Mouse (Mus musculus) limb, embryonic 14.5 days (tissue): Measurements from ENCODE around the gene Mus81. TPM values are rescaled to one million over a fixed set of nuclear protein-coding genes. Genes with fewer than 3 reads are reported as not detected.

Source experiments
- ATAC-seq: fragments of 200-750 bp; cut with Nextera tagmentation; 2 replicates; pipeline ENCODE4 v1.8.0; 2017; ENCODE audit warnings: low read depth, moderate number of reproducible peaks, moderate TSS enrichment; ENCODE audit not compliant: low FRiP score
- DNase-seq: peaks from one replicate; pipeline ENCODE4 v3.0.0-alpha.2; 2015; ENCODE audit warnings: low spot score
- H3K27ac ChIP-seq: fragments of 300-500 bp; sonication (generic); replicated peaks from 2 replicates; pipeline ENCODE4 v1.5.1; 2014; ENCODE audit warnings: low read depth, mild to moderate bottlenecking, low read length, moderate library complexity, mixed read lengths
- H3K27me3 ChIP-seq: fragments of 300-500 bp; sonication (generic); 2 replicates; pipeline ENCODE4 v1.6.1; 2014; ENCODE audit warnings: low read length, mixed read lengths; ENCODE audit not compliant: control insufficient read depth, insufficient read depth
- H3K36me3 ChIP-seq: fragments of 300-500 bp; sonication (generic); 2 replicates; pipeline ENCODE4 v1.6.1; 2014; ENCODE audit warnings: mild to moderate bottlenecking, low read length, moderate library complexity, mixed read lengths; ENCODE audit not compliant: control insufficient read depth, insufficient read depth
- H3K4me1 ChIP-seq: fragments of 300-500 bp; sonication (generic); 2 replicates; pipeline ENCODE4 v1.6.1; 2014; ENCODE audit warnings: antibody characterized with exemption, low read length, mixed read lengths; ENCODE audit not compliant: control insufficient read depth, insufficient read depth
- H3K4me2 ChIP-seq: fragments of 300-500 bp; sonication (generic); replicated peaks from 2 replicates; pipeline ENCODE4 v1.6.1; 2014; ENCODE audit warnings: low read depth, mild to moderate bottlenecking, low read length, moderate library complexity; ENCODE audit not compliant: severe bottlenecking
- H3K4me3 ChIP-seq: fragments of 300-500 bp; sonication (generic); replicated peaks from 2 replicates; pipeline ENCODE4 v1.5.1; 2014; ENCODE audit warnings: low read length
- H3K9ac ChIP-seq: fragments of 300-500 bp; sonication (generic); 2 replicates; pipeline ENCODE4 v1.6.1; 2014; ENCODE audit warnings: mild to moderate bottlenecking, low read depth, low read length, moderate library complexity; ENCODE audit not compliant: severe bottlenecking
- H3K9me3 ChIP-seq: fragments of 300-500 bp; sonication (generic); 2 replicates; pipeline ENCODE4 v1.6.1; 2016; ENCODE audit warnings: low read length; ENCODE audit not compliant: control insufficient read depth
- POLR2A ChIP-seq: fragments of 200-500 bp; IDR thresholded peaks from 2 replicates; pipeline ENCODE4 v1.8.0; 2012; ENCODE audit warnings: inconsistent platforms, mild to moderate bottlenecking, moderate library complexity, borderline replicate concordance; ENCODE audit not compliant: insufficient read depth, insufficient read length; ENCODE audit errors: extremely low read depth
- WGBS: fragments of 180-500 bp; shearing (Covaris S2); extraction: QIAGEN DNeasy Blood & Tissue Kit; methylation state at CpG from one replicate; pipeline ENCODE4 v1.1.7; 2014; 5-methylcytosine and 5-hydroxymethylcytosine counted together
- polyA plus RNA-seq, 2 experiments: library from polyadenylated mRNA; depleted of rRNA in 1 of 2; stranded (reverse) in 1 of 2; unstranded in 1 of 2; fragments of >200 nt; fragmentation: Nextera tagmentation in 1 of 2; extraction: Ambion mirVana in 1 of 2; gene quantifications; 2 replicates each; pipeline versions ENCODE4 v1.2.1 to v1.2.3; 2012 to 2014

The Mus81 gene
- polyA plus RNA-seq, 2 experiments, result 33.9 to 40.8 TPM

DNA sequence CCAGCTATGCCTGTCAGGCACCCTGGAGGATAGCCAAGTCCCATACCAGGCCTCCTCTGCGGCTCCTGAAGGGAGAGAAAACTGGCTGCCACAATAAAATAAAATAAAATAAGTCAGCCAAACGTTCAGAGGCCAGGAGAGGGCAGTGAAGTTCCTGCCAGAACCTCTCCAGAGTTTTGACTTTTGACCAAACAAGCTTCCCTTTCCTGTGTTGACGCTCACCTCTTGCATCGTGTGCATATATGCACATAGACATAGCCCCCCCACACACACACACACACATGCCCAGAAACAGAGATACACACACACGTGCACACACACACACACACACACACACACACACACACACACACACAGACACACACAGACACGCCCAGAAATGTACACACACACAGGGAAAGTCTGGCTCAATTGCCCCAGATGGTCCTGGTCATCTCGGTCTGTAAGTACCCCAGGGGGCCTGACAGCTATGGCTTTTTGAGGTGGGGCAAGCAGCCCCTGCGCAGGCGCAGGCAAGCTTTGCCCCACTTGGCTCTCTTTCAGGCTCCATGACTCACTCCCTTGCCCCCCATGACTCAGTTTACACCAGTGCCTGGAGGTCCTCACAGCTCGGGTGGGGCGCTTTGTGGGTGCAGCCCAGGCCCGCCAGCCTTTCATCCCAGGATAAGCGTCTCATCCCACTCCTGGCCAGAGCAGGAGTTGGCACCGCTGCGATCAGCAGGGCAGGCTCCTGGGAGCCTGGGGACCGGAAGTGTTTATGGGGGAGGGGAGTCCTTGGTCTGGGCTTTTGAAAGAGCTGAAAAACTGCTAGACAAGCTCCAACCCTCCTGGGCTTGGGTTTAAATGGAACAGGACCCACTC lies 55.0 kb downstream of the Mus81 start:
- Histone ChIP-seq H3K27ac (peak overlapping the region; percentile 58), H3K9ac (peak overlapping the region; percentile 43; the same call in 1 of the 2 replicates), H3K27me3 (no peaks in the 10 kb centered on the region), H3K36me3 (0 out of 2 replicates have a peak, but pooled peaks cover 4% of the 10 kb centered on the region), H3K4me3 (peak overlapping the region; percentile 30), H3K4me2 (peak overlapping the region; percentile 61), H3K4me1 (peaks cover 14% of the 10 kb centered on the region), H3K9me3 (no peaks in the 10 kb centered on the region)
- 6% methylated on average over 16 of the region's 16 CpGs for whole genome bisulfite sequencing
- DNase-seq (peak; percentile 75), ATAC-seq (peak; percentile 41; the same call in 1 of the 2 replicates)
- TF ChIP-seq POLR2A, result no peak

Other genes starting within 250 kb of the Mus81 start
- 42.0 and 53.7 TPM in 2 replicates for gene Pacs1, start 215.3 kb downstream of the Mus81 start, polyA plus RNA-seq (2012; rRNA removed)
- gene Pacs1, start 215.3 kb downstream of the Mus81 start, polyA plus RNA-seq (2014; fragmentation: Nextera tagmentation; extraction: Ambion mirVana), result 30.7 and 33.1 TPM in 2 replicates
- gene Sf3b2, start 192.9 kb downstream of the Mus81 start, polyA plus RNA-seq (2012; rRNA removed), result 173 and 174 TPM in 2 replicates
- gene Sf3b2, start 192.9 kb downstream of the Mus81 start, polyA plus RNA-seq (2014; fragmentation: Nextera tagmentation; extraction: Ambion mirVana), result 289 and 335 TPM in 2 replicates
- gene Gal3st3, start 190.1 kb downstream of the Mus81 start, polyA plus RNA-seq (2012; rRNA removed), result 7.1 and 10.8 TPM in 2 replicates
- 5.0 and 7.4 TPM in 2 replicates for gene Gal3st3, start 190.1 kb downstream of the Mus81 start, polyA plus RNA-seq (2014; fragmentation: Nextera tagmentation; extraction: Ambion mirVana)
- gene Catsper1, start 152.7 kb downstream of the Mus81 start, polyA plus RNA-seq (2012; rRNA removed), result not detected in 2 replicates
- gene Catsper1, start 152.7 kb downstream of the Mus81 start, polyA plus RNA-seq (2014; fragmentation: Nextera tagmentation; extraction: Ambion mirVana), result not detected in 2 replicates
- 1.6 and 3.0 TPM in 2 replicates for gene Cst6, start 138.8 kb downstream of the Mus81 start, polyA plus RNA-seq (2012; rRNA removed)
- gene Cst6, start 138.8 kb downstream of the Mus81 start, polyA plus RNA-seq (2014; fragmentation: Nextera tagmentation; extraction: Ambion mirVana), result 4.6 and 8.5 TPM in 2 replicates
- gene Eif1ad, start 121.7 kb downstream of the Mus81 start, polyA plus RNA-seq (2012; rRNA removed), result 39.4 and 41.8 TPM in 2 replicates
- 43.5 and 43.7 TPM in 2 replicates for gene Eif1ad, start 121.7 kb downstream of the Mus81 start, polyA plus RNA-seq (2014; fragmentation: Nextera tagmentation; extraction: Ambion mirVana)
- 222 and 265 TPM in 2 replicates for gene Banf1, start 121.2 kb downstream of the Mus81 start, polyA plus RNA-seq (2012; rRNA removed)
- 411 and 420 TPM in 2 replicates for gene Banf1, start 121.2 kb downstream of the Mus81 start, polyA plus RNA-seq (2014; fragmentation: Nextera tagmentation; extraction: Ambion mirVana)
- 49.7 and 66.4 TPM in 2 replicates for gene Sart1, start 99.7 kb downstream of the Mus81 start, polyA plus RNA-seq (2012; rRNA removed)
- gene Sart1, start 99.7 kb downstream of the Mus81 start, polyA plus RNA-seq (2014; fragmentation: Nextera tagmentation; extraction: Ambion mirVana), result 67.1 and 76.1 TPM in 2 replicates
- gene Tsga10ip, start 85.9 kb downstream of the Mus81 start, polyA plus RNA-seq (2012; rRNA removed), result 0.13 and 0.14 TPM in 2 replicates
- 0.18 TPM in 1 of 2 replicates, not detected in the other for gene Tsga10ip, start 85.9 kb downstream of the Mus81 start, polyA plus RNA-seq (2014; fragmentation: Nextera tagmentation; extraction: Ambion mirVana)
- 163 and 236 TPM in 2 replicates for gene Drap1, start 63.4 kb downstream of the Mus81 start, polyA plus RNA-seq (2012; rRNA removed)
- 219 and 233 TPM in 2 replicates for gene Drap1, start 63.4 kb downstream of the Mus81 start, polyA plus RNA-seq (2014; fragmentation: Nextera tagmentation; extraction: Ambion mirVana)
- gene AI837181, start 63.3 kb downstream of the Mus81 start, polyA plus RNA-seq (2012; rRNA removed), result 97.5 and 132 TPM in 2 replicates
- gene AI837181, start 63.3 kb downstream of the Mus81 start, polyA plus RNA-seq (2014; fragmentation: Nextera tagmentation; extraction: Ambion mirVana), result 57.1 and 61.9 TPM in 2 replicates
- gene Fosl1, start 40.9 kb downstream of the Mus81 start, polyA plus RNA-seq (2012; rRNA removed), result 0.06 and 0.09 TPM in 2 replicates
- not detected in 2 replicates for gene Fosl1, start 40.9 kb downstream of the Mus81 start, polyA plus RNA-seq (2014; fragmentation: Nextera tagmentation; extraction: Ambion mirVana)
- gene Ccdc85b, start 30.5 kb downstream of the Mus81 start, polyA plus RNA-seq (2012; rRNA removed), result 6.6 and 6.9 TPM in 2 replicates
- gene Ccdc85b, start 30.5 kb downstream of the Mus81 start, polyA plus RNA-seq (2014; fragmentation: Nextera tagmentation; extraction: Ambion mirVana), result 6.5 and 7.0 TPM in 2 replicates
- gene Fibp, start 27.8 kb downstream of the Mus81 start, polyA plus RNA-seq (2012; rRNA removed), result 139 and 171 TPM in 2 replicates
- 113 and 118 TPM in 2 replicates for gene Fibp, start 27.8 kb downstream of the Mus81 start, polyA plus RNA-seq (2014; fragmentation: Nextera tagmentation; extraction: Ambion mirVana)
- 0.33 and 0.56 TPM in 2 replicates for gene Ctsw, start 19.9 kb downstream of the Mus81 start, polyA plus RNA-seq (2012; rRNA removed)
- gene Ctsw, start 19.9 kb downstream of the Mus81 start, polyA plus RNA-seq (2014; fragmentation: Nextera tagmentation; extraction: Ambion mirVana), result 0.96 and 1.2 TPM in 2 replicates
- 239 and 314 TPM in 2 replicates for gene Efemp2, start 14.4 kb downstream of the Mus81 start, polyA plus RNA-seq (2012; rRNA removed)
- gene Efemp2, start 14.4 kb downstream of the Mus81 start, polyA plus RNA-seq (2014; fragmentation: Nextera tagmentation; extraction: Ambion mirVana), result 193 and 202 TPM in 2 replicates
- gene Cfl1, start 2.1 kb upstream of the Mus81 start, polyA plus RNA-seq (2012; rRNA removed), result 913 and 966 TPM in 2 replicates
- 2,572 and 2,655 TPM in 2 replicates for gene Cfl1, start 2.1 kb upstream of the Mus81 start, polyA plus RNA-seq (2014; fragmentation: Nextera tagmentation; extraction: Ambion mirVana)
- 2.4 and 3.1 TPM in 2 replicates for gene 1700020D05Rik, start 15.4 kb upstream of the Mus81 start, polyA plus RNA-seq (2012; rRNA removed)
- not detected in 2 replicates for gene 1700020D05Rik, start 15.4 kb upstream of the Mus81 start, polyA plus RNA-seq (2014; fragmentation: Nextera tagmentation; extraction: Ambion mirVana)
- 23.6 and 26.0 TPM in 2 replicates for gene Snx32, start 22.1 kb upstream of the Mus81 start, polyA plus RNA-seq (2012; rRNA removed)
- gene Snx32, start 22.1 kb upstream of the Mus81 start, polyA plus RNA-seq (2014; fragmentation: Nextera tagmentation; extraction: Ambion mirVana), result 9.6 and 10.5 TPM in 2 replicates
- 5.6 and 7.2 TPM in 2 replicates for gene Ovol1, start 72.2 kb upstream of the Mus81 start, polyA plus RNA-seq (2012; rRNA removed)
- 9.9 and 12.8 TPM in 2 replicates for gene Ovol1, start 72.2 kb upstream of the Mus81 start, polyA plus RNA-seq (2014; fragmentation: Nextera tagmentation; extraction: Ambion mirVana)
- 2.6 and 3.5 TPM in 2 replicates for gene Ap5b1, start 79.6 kb upstream of the Mus81 start, polyA plus RNA-seq (2012; rRNA removed)
- 3.1 and 3.7 TPM in 2 replicates for gene Ap5b1, start 79.6 kb upstream of the Mus81 start, polyA plus RNA-seq (2014; fragmentation: Nextera tagmentation; extraction: Ambion mirVana)
- 101 and 103 TPM in 2 replicates for gene Rnaseh2c, start 113.5 kb upstream of the Mus81 start, polyA plus RNA-seq (2012; rRNA removed)
- 95.5 and 107 TPM in 2 replicates for gene Rnaseh2c, start 113.5 kb upstream of the Mus81 start, polyA plus RNA-seq (2014; fragmentation: Nextera tagmentation; extraction: Ambion mirVana)
- 115 and 127 TPM in 2 replicates for gene Kat5, start 121.8 kb upstream of the Mus81 start, polyA plus RNA-seq (2012; rRNA removed)
- gene Kat5, start 121.8 kb upstream of the Mus81 start, polyA plus RNA-seq (2014; fragmentation: Nextera tagmentation; extraction: Ambion mirVana), result 27.4 and 34.6 TPM in 2 replicates
- gene Rela, start 149.1 kb upstream of the Mus81 start, polyA plus RNA-seq (2012; rRNA removed), result 59.8 and 88.7 TPM in 2 replicates
- gene Rela, start 149.1 kb upstream of the Mus81 start, polyA plus RNA-seq (2014; fragmentation: Nextera tagmentation; extraction: Ambion mirVana), result 54.8 and 57.2 TPM in 2 replicates
- gene Sipa1, start 175.3 kb upstream of the Mus81 start, polyA plus RNA-seq (2012; rRNA removed), result 62.5 and 86.0 TPM in 2 replicates
- 27.9 and 29.1 TPM in 2 replicates for gene Sipa1, start 175.3 kb upstream of the Mus81 start, polyA plus RNA-seq (2014; fragmentation: Nextera tagmentation; extraction: Ambion mirVana)
- gene Map3k11, start 200.3 kb upstream of the Mus81 start, polyA plus RNA-seq (2012; rRNA removed), result 30.1 and 38.9 TPM in 2 replicates
- gene Map3k11, start 200.3 kb upstream of the Mus81 start, polyA plus RNA-seq (2014; fragmentation: Nextera tagmentation; extraction: Ambion mirVana), result 19.0 and 20.7 TPM in 2 replicates
- 101 and 160 TPM in 2 replicates for gene Pcnx3, start 200.5 kb upstream of the Mus81 start, polyA plus RNA-seq (2012; rRNA removed)
- 31.8 and 32.3 TPM in 2 replicates for gene Pcnx3, start 200.5 kb upstream of the Mus81 start, polyA plus RNA-seq (2014; fragmentation: Nextera tagmentation; extraction: Ambion mirVana)
- gene Kcnk7, start 216.0 kb upstream of the Mus81 start, polyA plus RNA-seq (2012; rRNA removed), result 0.41 and 0.63 TPM in 2 replicates
- 0.65 and 0.81 TPM in 2 replicates for gene Kcnk7, start 216.0 kb upstream of the Mus81 start, polyA plus RNA-seq (2014; fragmentation: Nextera tagmentation; extraction: Ambion mirVana)
- gene Ehbp1l1, start 237.9 kb upstream of the Mus81 start, polyA plus RNA-seq (2012; rRNA removed), result 51.0 and 51.1 TPM in 2 replicates
- gene Ehbp1l1, start 237.9 kb upstream of the Mus81 start, polyA plus RNA-seq (2014; fragmentation: Nextera tagmentation; extraction: Ambion mirVana), result 20.0 and 25.4 TPM in 2 replicates
- gene Fam89b, start 241.3 kb upstream of the Mus81 start, polyA plus RNA-seq (2012; rRNA removed), result 169 and 253 TPM in 2 replicates
- 125 TPM in 2 replicates for gene Fam89b, start 241.3 kb upstream of the Mus81 start, polyA plus RNA-seq (2014; fragmentation: Nextera tagmentation; extraction: Ambion mirVana)